Mouse (Mus musculus) left cerebral cortex, adult 6 months (tissue): ENCODE data around the gene Mdh1. TPM values are rescaled to one million over a fixed set of nuclear protein-coding genes. Genes with fewer than 3 reads are reported as not detected.

Source experiments
- long read RNA-seq, 2 experiments: library from polyadenylated mRNA; unstranded; transcript quantifications; one replicate each; pipeline ENCODE4 v2.0.0; 2019 to 2020
- polyA plus RNA-seq: library from polyadenylated mRNA; unstranded; fragments of <200 nt; fragmentation: Nextera tagmentation; gene quantifications from 2 replicates; pipeline ENCODE4 v1.2.3, GENCODE M21; 2021

Mdh1 gene
- polyA plus RNA-seq: 920 and 1,260 TPM in 2 replicates
- long read RNA-seq, experiment 1, transcript Mdh1-201 (9 exons, 2,122 nt): major isoform, 2,316 of 2,420 reads
- long read RNA-seq, experiment 1, partial matches to known transcripts: 57 of 2,420 reads
- long read RNA-seq, experiment 1, other reads (novel, unspliced or antisense): 47 of 2,420 reads
- long read RNA-seq, experiment 2, transcript Mdh1-201 (9 exons, 2,122 nt): major isoform, 1,422 of 1,711 reads
- long read RNA-seq, experiment 2, partial matches to known transcripts: 240 of 1,711 reads
- long read RNA-seq, experiment 2, other reads (novel, unspliced or antisense): 49 of 1,711 reads

GRCm38 (mm10) chr11:21571700-21572381 lies at the start of gene Mdh1, which contains the start of gene Wdpcp:
Mdh1 (minus strand) TSS chr11:21572367.
Wdpcp (plus strand) TSS chr11:21572235.

Other genes with a start within 250 kb of the Mdh1 start
- 59.0 and 69.0 TPM in 2 replicates for gene Ugp2, start 201.2 kb downstream of the Mdh1 start, polyA plus RNA-seq
- gene Wdpcp, start 132 bp downstream of the Mdh1 start, polyA plus RNA-seq: 5.5 and 6.1 TPM in 2 replicates